Mouse (Mus musculus): ENCODE measurements around the gene Tbx10.
"Not testable (repeated sequence)": the region's sequence is repeated elsewhere in the genome, so short reads cannot be mapped to it uniquely, and the experiment has no call there.

- not testable (repeated sequence) for TF ChIP-seq CTCF (IDR thresholded peaks at IDR 0.05; ENCODE audit: control insufficient read depth, insufficient read depth, insufficient read length); USF1 (IDR thresholded peaks at IDR 0.05; ENCODE audit: low read depth); MAX (IDR thresholded peaks at IDR 0.05); CEBPB (IDR thresholded peaks at IDR 0.05; ENCODE audit: low read depth); MYOD1 (IDR thresholded peaks at IDR 0.05; ENCODE audit: control insufficient read depth, insufficient read length, low read depth)
These were observed 17.9 kb upstream of the Tbx10 start for GRCm38 (mm10) chr19:3974608-3975007.

Measured in C2C12 (cell line).